Mouse (Mus musculus): ENCODE data around the gene Zfp14. TPM values are rescaled to one million over a fixed set of nuclear protein-coding genes. Genes with fewer than 3 reads are reported as not detected.

The Zfp14 gene
- polyA plus RNA-seq (2016; fragmentation: Nextera tagmentation; extraction: Ambion mirVana) = 7.1 and 8.7 TPM in 2 replicates

GRCm38 (mm10) chr7:30050882-30051548 lies at the start of gene Zfp14:
Zfp14 (minus strand) TSS chr7:30051380.
- Histone ChIP-seq H3K27ac (peak within 1 kb of the TSS; percentile 84), H3K36me3 (peaks cover 12% of the 10 kb centered on the region), H3K4me3 (peak within 1 kb of the TSS; percentile 72), H3K9me3 (no peaks in the 10 kb centered on the region), H3K27me3 (replicated peaks) (no peaks in the 10 kb centered on the region), H3K4me1 (peaks cover 10% of the 10 kb centered on the region), H3K4me2 (replicated peaks) (peak within 1 kb of the TSS; percentile 83), H3K9ac (peak within 1 kb of the TSS; percentile 86)
- peak; percentile 99 for ATAC-seq (ENCODE audit: low FRiP score, low read depth)
- WGBS = under 1% methylated on average over 40 of the region's 40 CpGs

GRCm38 (mm10) chr7:30099297-30099696 lies 48.1 kb upstream of the Zfp14 start:
- peaks cover 63% of the 10 kb centered on the region for H3K36me3 ChIP-seq
- WGBS = 98% methylated on average over 13 of the region's 13 CpGs

GRCm38 (mm10) chr7:30095551-30096125 lies 44.5 kb upstream of the Zfp14 start:
- H3K36me3 ChIP-seq = peaks cover 32% of the 10 kb centered on the region
- WGBS = 8% methylated on average over 5 of the region's 5 CpGs
- H3K4me1 ChIP-seq = peaks cover 10% of the 10 kb centered on the region
- no peak overlapping the region for H3K27ac ChIP-seq
- H3K4me2 ChIP-seq (replicated peaks) = peak overlapping the region; percentile 67
- H3K4me3 ChIP-seq = peak overlapping the region; percentile 54
- H3K9me3 ChIP-seq = no peaks in the 10 kb centered on the region; the same call in 1 of the 2 replicates
- H3K9ac ChIP-seq = peak overlapping the region; percentile 83
- H3K27me3 ChIP-seq (replicated peaks) = no peaks in the 10 kb centered on the region
- ATAC-seq (ENCODE audit: low FRiP score, low read depth) = no peak

More at GRCm38 (mm10) chr7:30099297-30099696, 48.1 kb upstream of the Zfp14 start:
- peaks cover 6% of the 10 kb centered on the region for H3K4me1 ChIP-seq
- H3K9me3 ChIP-seq = peaks cover 22% of the 10 kb centered on the region
- no peak overlapping the region for H3K4me2 ChIP-seq (replicated peaks)
- H3K27me3 ChIP-seq (replicated peaks) = no peaks in the 10 kb centered on the region
- no peak overlapping the region for H3K9ac ChIP-seq
- ATAC-seq (ENCODE audit: low FRiP score, low read depth) = no peak
- no peak overlapping the region for H3K4me3 ChIP-seq
- H3K27ac ChIP-seq = no peak overlapping the region

DNA sequence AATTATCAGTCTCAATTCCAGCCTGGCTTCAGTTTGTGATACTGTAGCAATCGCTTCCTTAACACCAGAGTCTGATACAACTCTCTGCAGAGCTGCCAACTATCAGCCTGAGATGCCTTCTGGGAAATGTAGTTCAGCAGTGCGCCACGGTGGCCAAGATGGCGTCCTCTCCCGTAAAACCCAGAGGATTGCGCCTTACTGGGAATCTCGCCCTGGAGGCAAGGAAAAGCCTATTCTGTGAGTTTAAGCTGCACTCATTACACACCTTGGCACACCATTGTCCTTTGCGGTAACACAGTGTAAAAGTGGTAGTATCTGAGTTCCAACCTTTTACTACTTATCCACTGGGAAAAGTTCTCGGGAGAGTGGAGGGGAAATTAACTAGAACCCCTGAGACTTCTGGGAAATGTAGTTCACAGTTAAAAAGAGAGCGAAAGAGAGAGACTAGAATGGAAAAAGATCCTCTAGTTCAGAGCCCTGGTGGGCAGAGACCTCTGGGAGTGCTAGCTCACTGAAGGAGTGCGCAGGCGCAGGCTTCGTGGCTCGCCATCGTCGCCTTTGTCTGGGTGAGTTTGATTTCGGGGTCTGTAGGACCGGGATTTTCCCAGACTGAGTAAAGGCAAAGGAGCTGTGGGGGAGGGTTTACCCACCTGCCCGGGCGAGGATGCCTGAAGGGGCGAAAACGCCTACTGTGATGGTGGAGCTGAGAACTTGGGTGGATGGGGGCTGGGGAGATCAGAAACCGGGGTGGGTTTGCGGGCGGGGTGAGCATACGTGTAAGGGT lies 43.7 kb upstream of the Zfp14 start, which contains the start of gene Zfp260:
Zfp260 (plus strand) TSS at position 132 of the 784 bp plus-strand sequence.
- Histone ChIP-seq H3K9me3 (no peaks in the 10 kb centered on the region; the same call in 1 of the 2 replicates), H3K4me1 (peaks cover 10% of the 10 kb centered on the region), H3K9ac (peak within 1 kb of the TSS; percentile 83), H3K36me3 (peaks cover 24% of the 10 kb centered on the region), H3K27me3 (replicated peaks) (no peaks in the 10 kb centered on the region), H3K27ac (peak within 1 kb of the TSS; percentile 87), H3K4me3 (peak within 1 kb of the TSS; percentile 54), H3K4me2 (replicated peaks) (peak within 1 kb of the TSS; percentile 67)
- peak; percentile 77 for ATAC-seq (ENCODE audit: low FRiP score, low read depth)
- under 1% methylated on average over 26 of the region's 26 CpGs for WGBS

GRCm38 (mm10) chr7:30093918-30094415 lies 42.8 kb upstream of the Zfp14 start:
- Histone ChIP-seq H3K27ac (no peak overlapping the region), H3K9ac (no peak overlapping the region)

DNA sequence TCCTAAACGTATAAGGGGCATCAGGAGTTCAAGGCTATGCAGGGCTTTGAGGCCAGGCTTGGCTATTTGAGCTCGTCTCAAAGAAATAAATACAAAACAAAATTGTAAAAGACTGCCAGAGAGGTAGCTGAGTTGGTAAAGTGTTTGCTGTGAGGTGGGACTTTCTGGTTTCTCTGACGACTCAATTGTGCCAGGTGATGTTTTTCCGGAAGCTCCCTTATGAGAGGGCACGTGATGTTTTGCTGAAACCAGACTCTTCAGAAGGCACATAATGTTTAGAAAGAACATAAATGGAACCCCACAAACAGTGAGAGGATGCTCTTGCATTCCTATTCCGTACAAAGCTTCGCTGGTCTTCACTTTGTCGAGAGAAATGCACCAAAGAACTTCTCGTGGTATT lies 41.5 kb upstream of the Zfp14 start:
- Histone ChIP-seq H3K4me3 (no peak overlapping the region), H3K27me3 (replicated peaks) (no peaks in the 10 kb centered on the region), H3K36me3 (0 out of 2 replicates have a peak, but pooled peaks cover 5% of the 10 kb centered on the region), H3K27ac (no peak overlapping the region), H3K9ac (no peak overlapping the region), H3K4me1 (peaks cover 27% of the 10 kb centered on the region), H3K9me3 (no peaks in the 10 kb centered on the region; the same call in 1 of the 2 replicates), H3K4me2 (replicated peaks) (no peak overlapping the region)
- 83% methylated on average over 9 of the region's 9 CpGs for WGBS
- no peak for ATAC-seq (ENCODE audit: low FRiP score, low read depth)

More at GRCm38 (mm10) chr7:30093918-30094415, 42.8 kb upstream of the Zfp14 start:
- H3K4me3 ChIP-seq = no peak overlapping the region
- peaks cover 16% of the 10 kb centered on the region for H3K4me1 ChIP-seq
- H3K36me3 ChIP-seq = peaks cover 15% of the 10 kb centered on the region
- 79% methylated on average over 6 of the region's 6 CpGs for WGBS
- H3K9me3 ChIP-seq = no peaks in the 10 kb centered on the region; the same call in 1 of the 2 replicates
- no peak for ATAC-seq (ENCODE audit: low FRiP score, low read depth)
- H3K4me2 ChIP-seq (replicated peaks) = peak overlapping the region; percentile 67
- no peaks in the 10 kb centered on the region for H3K27me3 ChIP-seq (replicated peaks)

DNA sequence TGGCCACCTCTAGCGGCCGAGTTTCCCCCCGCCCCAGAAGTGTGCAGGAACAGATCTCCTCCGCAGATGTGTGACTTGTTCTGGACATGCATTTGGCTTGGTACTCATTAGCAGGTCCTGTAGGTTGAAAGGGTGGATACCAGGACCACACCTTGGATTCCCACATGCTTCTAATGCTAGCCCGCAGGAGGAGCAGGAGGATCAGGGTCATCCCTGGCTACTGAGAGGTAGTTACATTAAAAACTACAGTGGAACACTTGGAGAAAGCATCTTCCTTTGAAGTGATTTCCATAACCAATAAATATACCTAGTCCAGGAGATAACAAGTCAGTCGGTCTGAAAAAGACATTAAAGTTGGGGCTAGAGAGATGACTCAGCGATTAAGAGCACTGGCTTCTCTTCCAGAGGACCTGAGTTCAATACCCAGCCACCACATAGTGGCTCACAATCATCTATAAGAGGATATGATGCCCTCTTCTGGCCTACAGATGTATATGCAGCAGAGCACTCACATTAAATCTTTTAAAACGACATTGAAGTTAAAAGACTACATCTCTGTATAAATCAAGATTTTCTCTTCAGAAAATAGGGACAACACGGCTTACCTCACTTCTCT lies 39.9 kb upstream of the Zfp14 start:
- 0 out of 2 replicates have a peak, but pooled peaks have one; percentile 2 for ATAC-seq (ENCODE audit: low FRiP score, low read depth)
- WGBS = 9% methylated on average over 9 of the region's 9 CpGs

GRCm38 (mm10) chr7:30090092-30090969 lies 39.2 kb upstream of the Zfp14 start, which contains the start of the genes Gm26920 and Zfp566:
Gm26920 (minus strand) TSS chr7:30090410.
Zfp566 (minus strand) TSS chr7:30090527.
- Histone ChIP-seq H3K36me3 (peaks cover 16% of the 10 kb centered on the region), H3K9me3 (no peaks in the 10 kb centered on the region; the same call in 1 of the 2 replicates), H3K27me3 (replicated peaks) (no peaks in the 10 kb centered on the region), H3K9ac (peak within 1 kb of the TSS; percentile 70), H3K4me1 (peaks cover 25% of the 10 kb centered on the region), H3K4me3 (peak within 1 kb of the TSS; percentile 64), H3K27ac (peak within 1 kb of the TSS; percentile 66; the same call in 1 of the 2 replicates), H3K4me2 (replicated peaks) (peak within 1 kb of the TSS; percentile 84)
- peak; percentile 91 for ATAC-seq (ENCODE audit: low FRiP score, low read depth)
- under 1% methylated on average over 40 of the region's 40 CpGs for WGBS

More for the DNA sequence above, 39.9 kb upstream of the Zfp14 start:
- H3K4me3 ChIP-seq = peak overlapping the region; percentile 64
- peaks cover 27% of the 10 kb centered on the region for H3K4me1 ChIP-seq
- no peaks in the 10 kb centered on the region for H3K27me3 ChIP-seq (replicated peaks)
- peak overlapping the region; percentile 84 for H3K4me2 ChIP-seq (replicated peaks)
- H3K9ac ChIP-seq = no peak overlapping the region; the same call in 1 of the 2 replicates
- H3K36me3 ChIP-seq = peaks cover 9% of the 10 kb centered on the region
- no peaks in the 10 kb centered on the region for H3K9me3 ChIP-seq
- H3K27ac ChIP-seq = no peak overlapping the region

DNA sequence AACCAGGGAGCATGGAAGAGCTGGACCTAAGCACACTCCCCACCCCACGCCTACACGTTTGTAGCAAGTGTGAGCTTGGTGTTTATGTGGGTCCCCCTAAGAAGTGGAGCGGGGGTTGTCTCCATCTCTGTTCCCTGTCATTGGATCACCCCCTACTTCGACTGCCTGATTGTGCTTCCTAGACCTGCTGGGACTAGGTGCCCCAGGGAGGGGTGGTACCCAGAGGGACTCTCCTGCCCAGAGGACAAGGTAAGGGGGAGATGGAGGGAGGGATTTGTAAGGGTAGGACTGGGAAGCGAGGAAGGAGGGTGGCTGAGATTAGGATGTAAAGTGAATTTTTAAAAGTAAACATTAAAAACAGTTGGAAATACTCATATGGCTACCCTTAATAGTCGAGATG lies 38.2 kb upstream of the Zfp14 start:
- peak overlapping the region; percentile 70 for H3K9ac ChIP-seq
- peaks cover 25% of the 10 kb centered on the region for H3K36me3 ChIP-seq
- peak overlapping the region; percentile 84 for H3K4me2 ChIP-seq (replicated peaks)
- peak overlapping the region; percentile 64 for H3K4me3 ChIP-seq
- H3K4me1 ChIP-seq = peaks cover 25% of the 10 kb centered on the region
- 15% methylated on average over 6 of the region's 6 CpGs for WGBS
- no peak overlapping the region for H3K27ac ChIP-seq
- H3K27me3 ChIP-seq (replicated peaks) = no peaks in the 10 kb centered on the region
- ATAC-seq (ENCODE audit: low FRiP score, low read depth) = no peak; the same call in 1 of the 2 replicates
- no peaks in the 10 kb centered on the region; the same call in 1 of the 2 replicates for H3K9me3 ChIP-seq

GRCm38 (mm10) chr7:30086524-30086923 lies 35.3 kb upstream of the Zfp14 start:
- Histone ChIP-seq H3K27ac (no peak overlapping the region), H3K27me3 (replicated peaks) (no peaks in the 10 kb centered on the region), H3K9me3 (no peaks in the 10 kb centered on the region; the same call in 1 of the 2 replicates), H3K4me2 (replicated peaks) (no peak overlapping the region), H3K36me3 (peaks cover 37% of the 10 kb centered on the region), H3K9ac (no peak overlapping the region), H3K4me3 (no peak overlapping the region), H3K4me1 (peaks cover 20% of the 10 kb centered on the region)
- 92% methylated on average over 9 of the region's 9 CpGs for WGBS
- ATAC-seq (ENCODE audit: low FRiP score, low read depth) = no peak
